Mouse (Mus musculus) thymus, postnatal 0 days (tissue): ENCODE data around the gene Ncaph2. TPM values are rescaled to one million over a fixed set of nuclear protein-coding genes. Genes with fewer than 3 reads are reported as not detected.

Source experiments
- DNase-seq: peaks from one replicate; pipeline ENCODE4 v3.0.0-alpha.2; 2015; ENCODE audit warnings: low spot score
- polyA plus RNA-seq: library from polyadenylated mRNA; unstranded; fragments of >200 nt; fragmentation: Nextera tagmentation; extraction: Ambion mirVana; gene quantifications from 2 replicates; pipeline ENCODE4 v1.2.1, GENCODE M21; 2015

Ncaph2 gene
- polyA plus RNA-seq, 1 experiment from 2014 or later: 195 TPM

DNA sequence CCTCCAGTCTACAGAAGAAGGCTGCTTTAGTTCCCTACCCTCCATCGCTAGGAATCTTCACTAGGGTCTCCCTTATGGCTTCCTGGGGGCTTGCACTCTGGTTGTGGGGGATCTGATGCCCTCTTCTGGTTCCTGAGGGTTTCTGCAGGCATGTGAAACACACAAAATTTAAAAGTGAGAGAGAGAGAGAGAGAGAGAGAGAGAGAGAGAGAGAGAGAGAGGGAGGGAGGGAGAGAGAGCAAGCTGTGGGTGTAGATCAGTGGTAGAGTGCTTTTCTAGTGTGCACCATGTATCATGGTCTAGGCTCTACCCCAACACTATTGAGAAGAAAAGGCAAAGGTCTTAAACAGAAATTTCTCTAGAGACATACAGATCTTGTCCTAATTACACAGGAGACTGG is 13.8 kb upstream of the Ncaph2 start:
- peak; percentile 26 for DNase-seq

DNA sequence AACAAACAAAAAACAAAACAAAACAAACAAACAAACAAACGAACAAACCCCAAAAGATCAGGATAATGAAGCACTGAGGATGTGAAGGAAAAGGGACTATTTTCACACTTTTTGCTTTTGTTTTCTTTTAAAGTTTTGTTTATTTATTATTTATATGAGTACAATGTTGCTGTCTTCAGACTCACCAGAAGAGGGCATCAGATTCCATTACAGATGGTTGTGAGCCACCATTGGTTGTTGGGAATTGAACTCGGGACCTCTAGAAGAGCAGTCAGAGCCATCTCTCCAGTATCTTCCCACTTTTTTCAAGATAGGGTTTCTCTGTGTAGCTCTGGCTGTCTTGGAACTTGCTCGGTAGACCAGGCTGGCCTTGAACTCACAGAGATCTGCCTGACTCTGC is 12.2 kb upstream of the Ncaph2 start:
- DNase-seq: no peak

DNA sequence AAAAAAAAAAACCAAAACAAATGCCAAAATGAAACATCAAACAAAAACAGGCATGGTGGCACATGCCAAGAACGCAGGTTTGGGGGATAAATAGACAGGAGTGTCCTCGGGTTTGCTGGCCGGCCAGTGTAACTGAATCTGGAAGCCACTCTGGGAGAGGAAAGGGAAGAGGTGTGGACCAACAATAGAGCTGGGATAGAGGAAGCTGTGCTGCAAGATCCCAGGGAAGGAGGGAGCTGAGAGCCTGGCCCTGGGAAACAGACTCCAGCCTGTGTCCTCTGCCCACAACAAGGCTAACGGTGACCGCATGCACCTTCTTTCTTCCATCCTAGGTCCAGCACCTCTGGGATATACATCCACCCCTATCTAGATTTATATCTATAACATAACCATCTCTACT is 5.1 kb upstream of the Ncaph2 start:
- no peak for DNase-seq

DNA sequence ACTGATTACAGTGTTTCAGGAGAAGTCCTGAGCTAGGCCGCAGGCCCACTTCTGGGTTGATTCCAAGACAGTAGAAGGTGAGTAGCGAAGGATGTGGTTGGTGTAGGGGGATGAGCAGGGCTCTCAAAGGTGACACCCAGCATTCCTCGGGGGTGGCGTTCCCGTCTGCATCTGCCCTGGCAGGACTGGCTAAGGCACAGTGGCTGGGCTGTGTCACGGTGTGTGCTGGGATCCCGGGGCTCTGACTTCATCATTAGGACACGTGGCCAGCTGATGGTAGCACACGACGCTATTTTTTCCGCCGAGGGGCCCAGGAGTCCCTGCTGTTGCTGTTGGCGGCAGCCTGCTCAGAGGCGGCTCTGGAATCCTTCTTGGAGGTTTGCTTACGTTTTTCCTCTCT is 4.2 kb upstream of the Ncaph2 start:
- DNase-seq: no peak

DNA sequence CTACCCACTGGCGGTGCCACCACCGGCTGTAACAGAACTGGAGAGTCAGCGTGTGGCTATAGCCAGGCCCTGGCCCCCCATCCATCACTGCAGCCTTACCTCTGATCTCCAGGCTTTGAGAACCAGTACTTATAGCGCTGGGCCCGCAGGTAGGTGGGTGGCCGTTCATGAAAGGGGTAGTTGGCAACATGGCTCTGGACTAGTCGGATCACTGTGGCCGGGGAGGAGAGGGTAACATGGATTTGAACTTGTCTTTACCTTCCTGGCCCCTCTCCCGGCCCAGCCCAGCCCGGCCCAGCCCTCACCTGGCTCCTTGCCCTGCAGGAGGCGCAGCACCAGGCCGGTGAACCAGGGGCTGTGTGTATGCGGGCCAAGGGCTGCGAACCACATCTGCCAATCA is 3.5 kb upstream of the Ncaph2 start:
- no peak for DNase-seq

DNA sequence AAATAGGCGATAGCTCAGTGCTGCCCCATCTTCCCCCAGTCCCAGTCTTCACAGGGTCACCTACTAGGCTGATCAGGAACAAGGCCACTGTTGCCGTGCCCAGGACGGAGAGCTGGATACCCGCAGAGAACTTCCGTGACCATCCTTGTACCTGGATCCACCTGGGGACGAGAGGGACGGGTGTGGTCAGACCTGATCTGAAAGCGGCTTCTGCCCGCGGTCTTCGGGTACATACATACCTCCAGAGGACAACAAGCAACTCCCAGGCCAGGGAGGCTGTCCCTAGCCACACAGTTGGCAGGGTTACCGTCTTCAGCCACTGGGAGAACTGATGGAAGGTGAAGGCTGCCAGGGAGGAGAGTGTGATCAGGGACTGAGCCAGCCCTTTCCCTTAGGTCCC is 2.7 kb upstream of the Ncaph2 start:
- no peak for DNase-seq

DNA sequence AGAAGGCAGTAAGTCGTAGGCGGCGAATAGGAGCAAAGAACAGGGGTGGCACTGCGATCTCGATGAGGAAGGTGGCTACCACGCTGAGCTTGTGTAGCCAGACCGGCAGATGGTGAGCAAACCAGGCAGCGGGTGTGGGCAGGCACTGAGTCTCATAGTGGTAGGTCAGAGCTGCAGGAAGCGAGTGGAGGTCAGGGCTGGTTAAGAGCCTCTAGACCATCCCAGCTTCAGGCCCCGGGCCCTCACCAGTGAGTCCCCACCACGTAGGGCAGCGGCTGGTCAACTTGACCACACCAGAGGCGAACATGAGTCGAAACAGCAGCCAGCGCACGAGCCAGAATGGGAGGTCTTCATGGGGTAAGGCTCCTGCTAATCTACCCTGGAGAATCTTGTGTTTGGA is 1.7 kb upstream of the Ncaph2 start:
- no peak for DNase-seq

DNA sequence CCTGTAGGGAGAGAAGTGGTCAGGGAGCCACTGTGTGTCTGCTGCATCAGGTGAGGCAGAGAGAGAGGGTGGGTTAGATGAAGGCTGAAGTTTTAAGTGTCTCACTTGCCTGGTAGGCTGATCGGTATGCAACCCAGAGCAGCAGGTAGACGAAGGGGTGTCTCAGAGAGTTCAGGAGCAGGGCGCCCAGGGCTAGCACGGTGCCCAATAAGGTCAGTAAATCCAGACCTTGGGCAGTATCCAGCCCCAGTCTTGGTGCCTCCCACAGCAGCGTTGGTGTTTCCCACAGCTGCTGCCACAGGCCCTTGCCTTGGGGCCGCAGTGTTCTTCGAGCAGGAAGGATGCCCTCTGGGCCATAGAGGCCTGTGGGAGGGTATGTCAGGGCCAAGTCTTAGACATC is 1.1 kb upstream of the Ncaph2 start:
- peak; percentile 14 for DNase-seq

DNA sequence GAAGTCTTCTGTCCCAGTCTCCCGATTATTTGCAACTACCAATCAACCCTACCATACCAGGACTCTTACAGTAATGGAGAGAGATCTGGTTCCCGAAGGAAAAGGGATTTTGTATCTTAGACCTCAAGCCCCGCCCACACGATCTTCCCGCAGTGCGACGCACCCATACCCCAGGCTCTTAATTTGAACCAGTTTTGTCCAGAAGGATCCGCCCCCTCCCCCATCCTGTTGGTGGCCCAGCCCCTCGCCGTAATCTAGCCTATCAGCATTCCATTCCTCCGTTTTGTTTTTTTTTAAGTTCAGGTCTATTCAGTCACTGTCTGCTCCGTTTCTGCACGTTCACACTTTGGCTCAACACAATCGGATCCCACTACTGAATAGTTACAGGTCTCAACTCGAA is 853 bp downstream of the Ncaph2 start:
- DNase-seq: peak; percentile 86

DNA sequence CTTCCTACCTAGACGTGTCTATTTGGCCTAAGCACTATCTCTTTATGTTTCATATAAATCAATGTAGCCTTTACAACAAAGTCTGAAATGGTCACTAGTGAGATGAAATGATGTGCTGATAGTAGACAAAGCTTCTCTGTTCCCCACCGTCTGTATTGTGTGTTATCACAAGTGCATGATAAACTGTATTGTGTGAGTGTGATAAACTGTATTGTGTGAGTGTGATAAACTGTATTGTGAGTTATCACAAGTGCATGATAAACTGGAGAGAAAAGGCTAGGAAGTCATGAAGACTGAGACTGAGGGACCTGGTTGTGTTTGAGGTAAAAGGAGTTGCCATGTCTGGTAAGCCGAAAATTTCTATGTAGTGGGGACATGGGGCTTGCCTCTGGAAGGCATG is 3.3 kb downstream of the Ncaph2 start:
- no peak for DNase-seq

DNA sequence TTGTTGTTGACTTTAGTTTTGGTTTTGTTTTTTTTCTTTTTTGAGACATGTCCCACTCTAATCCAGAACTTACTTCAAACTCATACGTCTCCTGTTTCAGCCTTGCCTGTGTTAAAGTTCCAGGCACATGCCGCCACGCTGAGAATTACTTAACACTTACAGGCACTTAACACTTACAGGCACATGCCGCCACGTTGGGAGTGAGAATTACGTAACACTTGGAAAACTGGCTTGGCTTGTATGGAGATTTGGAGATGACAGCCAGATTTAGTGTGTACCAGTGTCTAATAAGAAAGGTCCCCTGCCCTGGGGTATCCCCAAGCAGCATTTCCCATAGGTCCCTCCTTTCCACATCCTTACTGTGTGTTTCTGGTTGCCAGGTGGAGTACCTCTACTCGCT is 7.5 kb downstream of the Ncaph2 start:
- no peak for DNase-seq

DNA sequence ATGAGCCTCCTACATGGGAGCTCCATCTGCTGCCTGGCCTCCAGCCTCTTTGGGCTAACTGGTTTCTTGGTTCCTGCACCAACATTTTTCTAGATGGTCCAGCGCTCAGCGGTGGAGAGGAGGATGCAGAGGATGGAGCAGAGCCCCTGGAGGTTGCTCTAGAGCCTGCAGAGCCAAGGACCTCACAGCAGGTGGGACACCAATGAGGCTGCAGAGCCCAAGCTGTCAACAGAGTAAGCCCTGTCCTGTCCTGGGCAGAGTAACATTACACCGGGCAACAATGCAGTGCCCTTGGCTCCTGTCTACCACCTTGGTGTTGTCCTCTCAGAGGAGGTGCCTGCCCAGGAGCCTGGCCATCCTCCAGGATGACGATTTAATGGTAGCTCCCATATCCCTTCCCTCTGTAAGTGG is 9.6 kb downstream of the Ncaph2 start:
- no peak for DNase-seq

DNA sequence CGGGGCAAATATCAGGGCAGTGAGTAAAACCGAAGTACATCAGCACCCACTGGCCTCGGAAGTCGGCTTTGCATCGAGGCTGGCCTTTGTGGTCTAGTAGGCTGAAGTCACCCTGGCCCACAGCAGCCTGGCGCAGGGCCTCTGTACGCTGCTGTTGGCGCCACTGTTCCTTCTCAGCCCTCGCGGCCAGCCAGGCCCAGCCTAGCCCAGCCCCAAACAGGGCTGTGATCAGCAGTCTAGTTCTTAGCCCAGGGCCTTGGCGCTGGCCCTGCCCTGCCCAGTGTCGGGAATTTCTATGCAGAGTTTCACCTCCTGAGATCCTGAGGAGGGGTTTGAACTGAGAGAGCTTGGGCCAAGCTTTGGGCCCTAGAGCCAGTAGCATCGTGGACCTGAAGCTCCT is 16.5 kb downstream of the Ncaph2 start:
- DNase-seq: no peak

DNA sequence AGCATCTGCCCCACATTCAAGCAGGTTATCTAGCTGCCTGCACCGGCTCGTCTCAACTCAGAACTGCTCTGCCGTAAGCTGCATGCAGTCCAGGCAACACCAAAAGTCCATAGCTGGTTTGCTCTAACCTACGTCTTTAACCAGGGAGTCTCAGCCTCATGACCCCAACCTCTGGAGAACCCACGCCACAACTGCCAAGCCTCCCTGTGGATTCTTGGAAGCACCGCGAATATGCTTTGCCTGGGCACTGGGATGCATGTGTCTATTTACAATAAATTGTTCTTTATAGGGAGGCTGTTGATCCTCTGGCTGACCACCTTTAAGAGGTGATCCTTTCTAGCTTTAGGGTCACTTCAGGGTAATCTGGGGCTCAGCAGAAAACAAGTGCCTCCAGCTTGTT is 17.0 kb downstream of the Ncaph2 start:
- DNase-seq: no peak

DNA sequence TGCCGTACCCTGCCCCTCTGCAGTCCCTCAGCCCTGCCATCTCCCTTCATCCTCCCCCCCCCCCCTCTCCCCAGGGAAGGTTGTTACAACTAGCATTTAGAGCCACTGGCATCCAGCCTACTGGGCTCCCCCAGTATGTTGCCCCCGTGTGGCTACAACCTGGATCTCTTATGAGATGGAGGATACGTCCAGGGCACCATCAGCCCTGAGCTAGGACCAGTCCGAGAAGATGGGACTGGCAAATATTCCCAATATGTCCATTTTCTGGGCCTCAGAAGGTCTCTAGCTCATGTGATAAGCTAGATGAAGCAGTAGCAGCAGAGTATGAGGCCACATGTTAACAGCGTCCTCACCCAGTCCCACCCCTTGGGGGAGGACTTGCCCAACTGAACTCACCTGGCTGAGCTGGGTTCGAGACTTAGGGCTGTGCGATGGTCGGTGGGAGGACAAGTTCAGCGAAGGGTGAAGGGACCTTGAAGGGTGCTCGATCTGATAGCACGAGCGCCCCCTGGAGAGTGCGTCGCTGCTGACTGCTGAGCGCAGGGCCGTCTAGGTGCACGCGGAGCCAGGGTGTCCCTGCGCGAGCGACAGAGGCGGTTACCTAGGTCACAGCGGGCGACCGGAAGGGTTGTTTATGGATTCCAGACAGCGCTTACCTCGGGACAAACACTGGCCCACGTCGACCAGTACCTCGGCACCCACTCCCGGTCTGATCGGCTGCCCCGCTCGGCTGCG is 17.7 kb downstream of the Ncaph2 start:
- peak; percentile 91 for DNase-seq

DNA sequence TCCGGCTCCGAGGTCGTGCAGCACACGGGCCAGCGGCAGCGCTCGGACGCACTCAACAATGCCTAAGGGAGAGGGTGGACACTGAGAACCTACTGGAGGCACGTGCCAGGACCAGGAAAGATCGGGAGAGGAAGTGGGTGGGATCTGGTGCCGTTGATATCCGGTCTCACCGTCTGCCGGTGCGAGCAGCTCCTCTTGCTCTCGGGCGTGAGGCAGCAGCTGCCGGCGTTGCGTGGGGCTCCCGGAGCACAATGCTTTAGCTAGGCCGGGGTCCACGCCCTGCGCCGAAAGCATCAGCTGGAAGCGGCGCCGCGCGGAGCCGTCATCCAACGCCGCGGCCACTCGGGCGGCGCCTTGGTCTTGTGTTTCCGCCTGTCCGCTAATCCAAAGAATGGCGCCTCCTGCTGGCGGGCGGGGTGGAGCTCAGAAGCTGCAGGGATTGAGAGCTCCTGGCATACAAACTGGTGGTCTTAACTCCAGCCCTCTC is 18.3 kb downstream of the Ncaph2 start, which contains the start of gene Sco2:
Gene Sco2, minus strand, starts transcription at position 85 of the 487 bp plus-strand sequence.
- peak; percentile 86 for DNase-seq

DNA sequence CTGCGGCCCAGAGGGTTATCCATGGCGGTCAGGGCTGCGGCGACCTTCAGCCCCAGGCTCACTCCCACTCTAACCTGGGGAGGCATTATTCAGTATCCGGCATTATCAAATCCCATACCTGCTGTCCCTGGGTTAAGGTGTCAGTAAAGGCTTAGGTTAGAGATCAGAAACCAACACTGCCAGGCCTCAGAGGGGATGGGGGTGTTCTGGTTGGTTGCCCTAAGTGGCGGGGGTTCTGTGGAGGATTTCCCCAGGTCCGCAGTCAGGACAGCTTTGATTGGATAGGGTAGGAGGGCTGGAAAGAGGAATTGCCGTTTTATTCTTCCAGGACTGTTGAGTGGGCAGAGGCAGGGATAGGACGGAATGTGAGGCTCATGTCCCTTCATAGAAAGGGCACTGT is 18.8 kb downstream of the Ncaph2 start:
- DNase-seq: no peak

DNA sequence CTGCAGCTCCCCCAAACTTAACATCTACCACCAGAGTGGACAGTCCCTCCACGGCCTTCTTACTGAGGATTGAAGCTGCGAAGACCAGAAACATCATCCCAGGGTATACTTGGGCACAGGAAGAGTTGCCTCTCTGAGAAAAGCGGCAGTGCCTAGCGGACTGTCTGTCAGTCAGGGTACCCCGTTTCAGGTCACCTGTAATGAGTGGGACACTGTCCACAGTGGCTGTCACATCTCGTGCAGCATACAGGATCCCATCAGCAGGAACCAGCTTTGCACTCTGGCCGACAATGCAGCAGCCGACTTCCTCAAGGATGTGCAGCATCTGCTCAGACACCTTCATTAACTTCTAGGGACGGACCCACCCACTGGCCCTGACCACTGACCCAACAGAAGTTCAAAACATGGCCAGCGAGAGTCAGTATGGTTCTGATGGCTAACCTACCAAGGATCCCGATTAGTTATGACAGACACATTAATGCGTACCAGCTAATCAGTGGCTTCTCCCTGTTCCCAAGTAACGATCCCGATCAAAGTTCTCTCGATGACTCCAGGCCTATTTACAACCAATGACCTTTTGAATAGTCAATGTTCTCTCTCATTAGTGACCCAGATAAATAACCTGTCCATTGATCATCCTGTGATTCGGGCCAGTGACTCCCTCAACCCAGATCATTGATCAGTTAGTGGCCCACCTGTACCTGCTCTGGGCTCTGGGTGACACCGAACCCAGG is 19.4 kb downstream of the Ncaph2 start:
- no peak for DNase-seq

DNA sequence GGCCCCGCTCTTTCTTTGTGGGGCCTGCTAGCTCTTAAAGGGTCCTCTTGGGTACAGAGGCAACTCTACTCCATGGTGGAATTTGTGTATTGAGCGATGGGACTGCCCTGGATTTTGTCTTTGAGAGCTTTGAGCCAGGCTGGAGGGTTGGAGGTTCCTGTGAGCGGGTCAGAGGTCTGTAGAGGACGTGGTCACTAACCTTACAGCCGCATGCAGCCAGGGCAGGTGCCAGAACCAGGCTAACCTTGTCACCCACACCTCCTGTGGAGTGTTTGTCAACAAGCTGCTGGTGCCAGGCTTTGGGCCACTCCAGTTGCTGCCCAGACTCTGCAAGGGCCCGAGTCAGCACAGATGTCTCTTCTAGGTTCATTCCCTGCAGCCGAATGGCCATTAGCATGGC is 20.5 kb downstream of the Ncaph2 start:
- no peak for DNase-seq

DNA sequence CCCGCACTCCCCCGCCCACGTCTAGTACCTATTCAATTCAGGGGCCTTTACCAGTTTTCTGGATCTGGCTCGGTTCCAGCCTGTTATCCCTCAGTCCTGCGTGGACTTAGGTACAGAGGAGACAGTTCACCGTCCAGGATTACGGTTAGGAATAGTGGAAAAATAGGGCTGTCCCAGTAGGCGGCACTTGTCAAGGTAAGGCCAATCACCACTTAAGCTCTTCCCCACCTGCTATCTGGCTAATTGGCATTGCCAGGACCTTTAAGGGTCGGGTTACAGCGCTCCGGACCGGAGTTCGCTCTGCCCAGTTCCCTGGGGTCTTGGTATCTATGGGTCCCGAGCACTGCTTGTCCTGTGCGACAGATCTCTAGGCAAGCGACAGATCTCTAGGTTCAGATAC is 21.4 kb downstream of the Ncaph2 start, which contains the start of gene Tymp:
Gene Tymp, minus strand, starts transcription at position 83 of the 400 bp plus-strand sequence.
- DNase-seq: no peak

DNA sequence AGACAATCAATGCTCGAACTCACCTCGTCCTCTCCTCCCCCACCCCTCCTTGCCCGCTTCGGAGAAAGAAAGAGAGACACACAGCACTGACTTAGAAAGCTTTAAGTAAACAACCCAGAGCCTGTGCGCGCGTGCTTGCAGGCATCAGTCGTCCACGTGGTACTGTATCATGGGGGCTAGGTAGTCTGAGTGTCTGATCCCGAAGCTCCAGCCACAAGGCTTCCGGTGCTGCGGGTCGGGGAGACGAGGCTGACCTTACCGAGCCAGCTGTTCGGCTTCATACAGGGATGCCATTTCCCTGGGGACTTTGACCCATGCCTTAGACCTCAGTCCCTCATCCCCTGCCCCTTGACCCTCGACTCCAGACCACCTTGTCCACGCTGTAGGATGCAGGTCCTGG is 21.8 kb downstream of the Ncaph2 start:
- no peak for DNase-seq

DNA sequence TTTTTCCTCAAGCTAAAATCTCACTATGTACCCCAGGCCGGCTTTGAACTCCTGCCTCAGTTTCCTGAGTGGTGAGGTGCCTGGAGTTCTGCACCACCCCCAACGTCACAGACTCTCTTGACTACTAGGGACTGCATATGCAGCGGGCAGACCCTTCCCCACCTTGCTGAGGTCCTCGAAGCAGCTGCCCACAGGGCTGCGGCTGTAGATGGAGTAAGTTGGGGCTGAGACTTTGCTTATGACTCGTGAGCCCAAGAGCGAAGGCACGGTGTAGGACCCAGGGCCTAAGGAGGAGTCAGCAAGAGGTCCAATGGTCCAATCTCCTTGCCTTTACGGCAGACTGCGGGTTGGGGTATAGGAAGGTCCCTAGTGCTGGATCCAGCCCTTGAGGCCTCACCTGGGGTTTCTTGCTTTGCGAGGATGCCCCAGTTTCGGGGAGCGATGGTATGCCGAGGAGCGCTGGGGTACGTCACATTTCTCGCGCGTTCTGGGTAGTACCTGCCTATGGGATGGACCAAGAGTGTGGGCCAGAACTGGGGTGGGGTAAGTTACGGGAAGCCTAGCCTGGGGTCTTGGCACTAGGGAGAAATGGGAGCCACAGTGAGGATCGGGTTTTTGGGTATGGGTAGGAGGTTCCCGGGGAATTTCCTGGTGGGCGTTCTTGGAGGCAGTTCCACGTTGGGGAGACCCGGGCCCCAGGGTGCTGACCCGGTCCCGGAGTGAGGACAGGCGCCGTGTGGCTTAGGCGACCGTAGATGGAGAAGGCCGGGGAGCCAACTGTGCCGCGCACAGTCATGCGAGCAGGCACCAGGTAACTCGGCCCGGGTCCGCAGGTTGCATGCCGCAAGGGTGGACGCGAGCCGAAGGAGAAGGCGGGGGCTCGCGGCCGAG is 22.7 kb downstream of the Ncaph2 start:
- no peak for DNase-seq
